Mouse (Mus musculus): ENCODE results near the gene Noc2l.

GRCm38 (mm10) chr4:156252619-156253018 is 16.8 kb downstream of the Noc2l start:
- TF ChIP-seq CTCF (conservative IDR thresholded peaks at IDR 0.05; ENCODE audit: low read length) (no peak), NANOG (IDR thresholded peaks at IDR 0.05; ENCODE audit: borderline replicate concordance, low read length) (no peak)

Data from E14TG2a.4 (cell line).